Mouse (Mus musculus) liver, embryonic 11.5 days (tissue): ENCODE data around the gene Xpo1. TPM values are rescaled to one million over a fixed set of nuclear protein-coding genes. Genes with fewer than 3 reads are reported as not detected.
"Not testable (repeated sequence)": the region's sequence is repeated elsewhere in the genome, so short reads cannot be mapped to it uniquely, and the experiment has no call there.

ENCODE experiments used
- ATAC-seq: fragments of 200-750 bp; cut with Nextera tagmentation; replicated peaks from 2 replicates; pipeline ENCODE4 v1.8.0; 2017; ENCODE audit warnings: moderate number of reproducible peaks, mild to moderate bottlenecking, moderate TSS enrichment, moderate library complexity; ENCODE audit not compliant: low FRiP score
- DNase-seq: peaks from one replicate; pipeline ENCODE4 v3.0.0-alpha.2; 2017; ENCODE audit warnings: low spot score
- H3K27ac ChIP-seq: fragments of 300-500 bp; sonication (generic); 2 replicates; pipeline ENCODE4 v1.5.1; 2014; ENCODE audit warnings: mild to moderate bottlenecking, low read depth, low read length, control low read depth
- H3K27me3 ChIP-seq: fragments of 300-500 bp; sonication (generic); replicated peaks from 2 replicates; pipeline ENCODE4 v1.6.1; 2014; ENCODE audit warnings: low read length, mixed read lengths; ENCODE audit not compliant: control insufficient read depth, insufficient read depth
- H3K36me3 ChIP-seq: fragments of 300-500 bp; sonication (generic); 2 replicates; pipeline ENCODE4 v1.6.1; 2014; ENCODE audit warnings: mild to moderate bottlenecking, low read length, moderate library complexity, mixed read lengths; ENCODE audit not compliant: control insufficient read depth, insufficient read depth
- H3K4me1 ChIP-seq: fragments of 300-500 bp; sonication (generic); replicated peaks from 2 replicates; pipeline ENCODE4 v1.6.1; 2014; ENCODE audit warnings: low read length, mixed read lengths; ENCODE audit not compliant: control insufficient read depth, insufficient read depth
- H3K4me2 ChIP-seq: fragments of 300-500 bp; sonication (generic); 2 replicates; pipeline ENCODE4 v1.6.1; 2014; ENCODE audit warnings: mild to moderate bottlenecking, control low read depth, moderate library complexity
- H3K4me3 ChIP-seq: fragments of 300-500 bp; sonication (generic); 2 replicates; pipeline ENCODE4 v1.5.1; 2014; ENCODE audit warnings: low read depth, low read length, control low read depth
- H3K9ac ChIP-seq: fragments of 300-500 bp; sonication (generic); 2 replicates; pipeline ENCODE4 v1.6.1; 2014; ENCODE audit warnings: low read depth, low read length, control low read depth
- H3K9me3 ChIP-seq: fragments of 300-500 bp; sonication (generic); 2 replicates; pipeline ENCODE4 v1.6.1; 2016; ENCODE audit warnings: low read length, inconsistent platforms, mixed read lengths; ENCODE audit not compliant: control insufficient read depth
- WGBS: fragments of 180-500 bp; shearing (Covaris S2); extraction: QIAGEN DNeasy Blood & Tissue Kit; methylation state at CpG from one replicate; pipeline ENCODE4 v1.1.7; 2014; 5-methylcytosine and 5-hydroxymethylcytosine counted together
- polyA plus RNA-seq: library from polyadenylated mRNA; unstranded; fragments of >200 nt; fragmentation: Nextera tagmentation; extraction: Ambion mirVana; gene quantifications from 2 replicates; pipeline ENCODE4 v1.2.1, GENCODE M21; 2014

The Xpo1 gene
- polyA plus RNA-seq, 1 experiment from 2014 or later: 118 TPM

DNA sequence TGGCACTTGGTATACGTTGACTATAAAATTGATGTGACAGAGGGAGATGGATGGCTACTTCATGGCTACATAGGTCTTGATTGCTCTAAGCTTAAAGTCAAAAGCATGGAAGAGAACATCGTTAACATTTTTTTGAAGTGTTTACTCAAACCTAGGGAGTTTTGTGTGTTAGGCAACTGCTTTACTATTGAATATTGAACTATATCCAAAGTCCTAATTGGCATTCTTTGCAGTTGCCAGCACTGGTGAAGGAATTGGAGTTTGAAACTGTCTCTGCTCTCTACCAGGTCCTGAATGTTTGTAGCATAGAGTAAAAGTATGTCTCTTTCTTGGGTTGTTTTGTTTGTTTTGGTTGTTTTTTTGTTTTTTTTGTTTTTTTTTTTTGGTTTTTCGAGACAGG lies 19.9 kb downstream of the Xpo1 start:
- Histone ChIP-seq H3K36me3 (peaks cover 53% of the 10 kb centered on the region), H3K27me3 (no peaks in the 10 kb centered on the region), H3K4me3 (no peak overlapping the region), H3K4me1 (no peaks in the 10 kb centered on the region), H3K9ac (no peak overlapping the region), H3K9me3 (no peaks in the 10 kb centered on the region), H3K4me2 (no peak overlapping the region), H3K27ac (no peak overlapping the region)
- 91% methylated on average over 3 of the region's 3 CpGs for WGBS
- DNase-seq: no peak
- no peak for ATAC-seq

DNA sequence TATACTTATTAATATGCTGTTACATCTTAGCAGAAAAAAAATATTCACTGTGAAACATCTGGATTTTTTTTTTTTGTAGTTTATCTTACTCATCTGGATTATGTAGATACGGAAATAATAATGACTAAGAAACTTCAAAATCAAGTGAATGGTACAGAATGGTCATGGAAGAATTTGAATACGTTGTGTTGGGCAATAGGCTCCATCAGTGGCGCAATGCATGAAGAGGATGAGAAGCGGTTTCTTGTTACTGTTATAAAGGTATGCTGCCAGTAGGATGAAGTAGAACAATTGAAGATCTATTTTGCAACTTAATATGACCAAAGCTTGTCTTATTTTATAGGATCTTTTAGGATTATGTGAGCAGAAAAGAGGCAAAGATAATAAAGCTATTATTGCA lies 28.6 kb downstream of the Xpo1 start:
- WGBS: 92% methylated on average over 4 of the region's 4 CpGs
- Histone ChIP-seq H3K27me3 (no peaks in the 10 kb centered on the region), H3K27ac (no peak overlapping the region), H3K9me3 (no peaks in the 10 kb centered on the region), H3K36me3 (peaks cover 52% of the 10 kb centered on the region), H3K9ac (no peak overlapping the region), H3K4me1 (no peaks in the 10 kb centered on the region), H3K4me2 (no peak overlapping the region), H3K4me3 (no peak overlapping the region)
- ATAC-seq (no peak), DNase-seq (no peak)

DNA sequence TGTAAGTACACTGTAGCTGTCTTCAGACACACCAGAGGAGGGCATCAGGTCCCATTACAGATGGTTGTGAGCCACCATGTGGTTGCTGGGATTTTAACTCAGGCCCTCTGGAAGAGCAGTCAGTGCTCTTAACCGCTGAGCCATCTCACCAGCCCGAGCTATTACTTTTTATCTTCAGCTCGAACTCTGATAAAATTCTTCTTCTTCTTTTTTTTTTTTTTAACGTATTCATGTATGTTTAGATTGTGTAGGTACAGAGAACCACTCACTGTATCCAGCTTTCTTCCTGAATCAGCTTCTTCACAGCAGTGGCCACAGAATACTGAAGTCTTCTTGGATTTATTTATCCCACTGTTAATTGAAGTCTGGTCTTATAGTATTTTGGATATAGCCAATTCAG lies 33.0 kb downstream of the Xpo1 start:
- H3K36me3 ChIP-seq: peaks cover 44% of the 10 kb centered on the region
- not testable (repeated sequence) for H3K9me3 ChIP-seq, H3K4me3 ChIP-seq, DNase-seq, H3K4me2 ChIP-seq, H3K27ac ChIP-seq, H3K4me1 ChIP-seq, H3K27me3 ChIP-seq, H3K9ac ChIP-seq, ATAC-seq
- WGBS: 76% methylated on average over 4 of the region's 4 CpGs

DNA sequence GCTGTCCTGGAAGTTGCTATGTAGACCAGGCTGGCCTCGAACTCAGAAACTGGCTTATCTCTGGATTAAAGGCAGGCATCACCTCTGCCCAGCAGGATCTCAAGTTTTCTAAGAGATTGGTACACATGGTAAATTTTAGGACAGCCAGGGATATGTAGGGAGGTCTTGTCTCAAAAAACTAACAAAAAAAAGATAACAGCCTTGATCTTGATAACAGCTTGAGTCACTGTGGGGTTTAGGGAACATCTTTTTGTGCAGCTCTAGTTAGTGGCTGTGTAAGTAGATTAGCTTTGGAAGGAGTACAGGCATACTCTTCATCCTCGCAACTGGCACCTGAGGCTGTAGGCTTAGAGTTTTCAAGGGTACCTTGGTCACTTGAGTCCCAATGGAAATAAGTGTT lies 41.5 kb downstream of the Xpo1 start:
- H3K9me3 ChIP-seq: no peaks in the 10 kb centered on the region
- no peaks in the 10 kb centered on the region for H3K27me3 ChIP-seq
- H3K4me2 ChIP-seq: no peak overlapping the region
- no peak for DNase-seq
- no peak overlapping the region for H3K9ac ChIP-seq
- no peaks in the 10 kb centered on the region for H3K4me1 ChIP-seq
- no peak overlapping the region for H3K27ac ChIP-seq
- peaks cover 28% of the 10 kb centered on the region for H3K36me3 ChIP-seq
- H3K4me3 ChIP-seq: no peak overlapping the region
- ATAC-seq: no peak
- 94% methylated on average over 2 of the region's 2 CpGs for WGBS

DNA sequence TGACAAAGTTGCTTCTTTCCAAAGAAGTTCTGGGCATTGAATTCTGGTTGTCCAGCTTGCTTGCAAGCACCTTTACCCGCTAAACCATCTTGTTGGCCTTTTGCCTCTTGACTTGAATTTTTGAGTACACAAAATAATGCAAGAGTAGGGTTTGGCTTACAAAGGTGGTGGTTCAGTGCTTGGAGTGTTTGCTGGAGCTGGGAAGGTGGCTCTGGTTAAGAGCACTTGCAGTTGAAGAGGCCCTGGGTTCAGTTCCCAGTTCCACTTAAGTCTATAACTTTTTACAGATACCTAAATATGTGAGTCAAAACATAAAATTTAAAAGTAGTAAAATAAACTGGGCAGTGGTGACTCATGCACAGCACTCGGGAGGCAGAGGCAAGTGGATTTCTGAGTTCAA lies 42.5 kb downstream of the Xpo1 start:
- Histone ChIP-seq H3K9me3 (no peaks in the 10 kb centered on the region), H3K27me3 (no peaks in the 10 kb centered on the region), H3K4me2 (no peak overlapping the region), H3K4me3 (no peak overlapping the region), H3K4me1 (no peaks in the 10 kb centered on the region), H3K36me3 (peaks cover 21% of the 10 kb centered on the region), H3K27ac (no peak overlapping the region), H3K9ac (no peak overlapping the region)
- no peak for ATAC-seq
- no peak for DNase-seq
- 92% methylated on average over 2 of the region's 2 CpGs for WGBS

DNA sequence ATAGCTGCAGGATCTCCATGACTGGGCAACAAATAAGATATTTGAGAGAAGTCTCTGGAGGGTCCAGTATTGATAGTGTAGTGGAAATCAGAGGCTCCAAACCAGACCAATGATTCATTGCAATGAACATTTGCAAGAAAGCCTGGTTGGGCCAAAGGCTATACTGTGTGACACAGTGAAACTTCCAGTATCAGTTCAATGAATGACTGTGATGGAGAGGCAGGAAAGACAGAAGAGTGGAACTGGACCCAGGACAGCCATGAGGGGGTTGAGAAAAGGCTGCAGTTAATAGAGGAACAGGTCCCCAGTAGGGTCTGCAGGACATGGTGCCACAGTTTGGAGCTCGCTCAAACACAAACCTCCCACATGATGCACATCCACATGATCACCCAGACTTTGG lies 44.1 kb downstream of the Xpo1 start:
- ATAC-seq (0 out of 2 replicates have a peak, but pooled peaks have one; percentile 8), DNase-seq (no peak)
- no peak overlapping the region for H3K4me2 ChIP-seq
- H3K4me3 ChIP-seq: no peak overlapping the region
- H3K4me1 ChIP-seq: no peaks in the 10 kb centered on the region
- no peak overlapping the region for H3K9ac ChIP-seq
- H3K27me3 ChIP-seq: no peaks in the 10 kb centered on the region
- WGBS: 90% methylated on average over 1 of the region's 1 CpGs
- peaks cover 9% of the 10 kb centered on the region for H3K36me3 ChIP-seq
- H3K9me3 ChIP-seq: no peaks in the 10 kb centered on the region
- no peak overlapping the region for H3K27ac ChIP-seq

DNA sequence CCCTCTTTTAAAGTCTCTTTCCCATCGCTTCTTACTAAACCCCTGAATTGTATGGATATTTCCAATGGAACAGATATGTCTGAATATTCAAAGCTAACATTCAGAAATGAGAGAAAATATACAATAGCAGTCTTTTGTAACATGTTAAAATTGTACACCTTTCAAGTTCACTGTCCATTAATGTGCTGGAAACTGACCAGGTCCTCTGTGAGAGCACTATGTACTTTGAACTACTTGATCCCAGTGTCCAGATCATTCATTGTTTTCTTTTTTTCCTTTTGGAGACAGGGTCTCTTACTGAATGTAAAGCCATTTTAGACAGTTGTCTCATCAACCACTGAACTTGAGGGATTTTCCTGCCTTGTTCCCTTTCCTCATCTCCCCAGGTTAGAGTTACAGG lies 47.3 kb downstream of the Xpo1 start:
- no peak overlapping the region for H3K27ac ChIP-seq
- DNase-seq: no peak
- H3K4me1 ChIP-seq: no peaks in the 10 kb centered on the region
- H3K27me3 ChIP-seq: no peaks in the 10 kb centered on the region
- no peaks in the 10 kb centered on the region for H3K36me3 ChIP-seq
- no peak overlapping the region for H3K9ac ChIP-seq
- no peak overlapping the region for H3K4me3 ChIP-seq
- no peaks in the 10 kb centered on the region for H3K9me3 ChIP-seq
- H3K4me2 ChIP-seq: no peak overlapping the region
- WGBS: 69% methylated on average over 1 of the region's 1 CpGs
- no peak for ATAC-seq

DNA sequence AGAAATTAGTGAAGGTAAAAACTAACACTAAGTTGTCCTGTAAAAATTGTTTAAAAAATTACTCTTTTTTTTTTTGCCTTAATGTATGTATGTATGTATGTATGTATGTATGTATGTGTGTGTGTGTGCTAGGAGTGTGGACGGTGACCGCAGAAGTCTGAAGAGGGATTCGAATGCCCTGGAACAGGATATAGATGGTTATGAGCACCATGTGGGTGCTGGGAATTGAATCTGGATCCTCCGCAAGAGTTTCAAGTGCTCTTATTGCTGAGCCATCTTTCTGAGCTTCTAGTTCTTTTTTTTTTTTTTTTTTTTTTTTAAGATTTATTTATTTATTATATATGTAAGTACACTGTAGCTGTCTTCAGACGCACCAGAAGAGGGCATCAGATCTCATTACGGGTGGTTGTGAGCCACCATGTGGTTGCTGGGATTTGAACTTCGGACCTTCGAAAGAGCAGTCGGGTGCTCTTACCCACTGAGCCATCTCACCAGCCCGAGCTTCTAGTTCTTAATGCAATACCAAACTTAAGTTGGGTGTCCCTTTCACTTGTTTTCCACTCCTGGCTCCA lies 49.3 kb downstream of the Xpo1 start:
- DNase-seq, H3K36me3 ChIP-seq, H3K9me3 ChIP-seq, H3K27me3 ChIP-seq, ATAC-seq: not testable (repeated sequence)
- Histone ChIP-seq H3K4me1 (peaks cover 12% of the 10 kb centered on the region), H3K9ac (peak overlapping the region; percentile 99), H3K27ac (peak overlapping the region; percentile 98), H3K4me2 (peak overlapping the region; percentile 77), H3K4me3 (peak overlapping the region; percentile 95)
- 41% methylated on average over 10 of the region's 10 CpGs for WGBS
